Mouse (Mus musculus): ENCODE results near the gene Gpalpp1.

GRCm38 (mm10) chr14:76151011-76151410 is 40.5 kb upstream of the Gpalpp1 start:
- TF ChIP-seq CTCF (IDR thresholded peaks at IDR 0.05; ENCODE audit: extremely low read depth, insufficient read length, insufficient replicate concordance, low read depth, low read length) (no peak), POLR2A (IDR thresholded peaks at IDR 0.05; ENCODE audit: low read depth, low read length) (no peak)
